ENCODE assay signal across 7 mouse cellular contexts in genomic region chr15:78772368-78772763, GRCm38 (mm10). TPM values are rescaled to one million over a fixed set of nuclear protein-coding genes. Genes with fewer than 3 reads are reported as not detected.
A peak's percentile ranks its signal among the peaks of the same experiment; 100 is the strongest.
DNase-seq lines count a peak whose midpoint lies in the region; ATAC-seq and TF ChIP-seq lines count a peak whose summit lies in the region.

No protein-coding gene starts in this region.

- peaks cover 5% of the 10 kb centered on the region; the same call in 1 of the 2 replicates for H3K36me3 ChIP-seq in forebrain, embryonic 11.5 days (ENCODE audit: control insufficient read depth, insufficient read depth, low read length)
- peaks cover 18% of the 10 kb centered on the region; the same call in 1 of the 2 replicates for H3K36me3 ChIP-seq in intestine, postnatal 0 days (ENCODE audit: control insufficient read depth, insufficient read depth)
- H3K36me3 ChIP-seq in lung, embryonic 15.5 days: peaks cover 8% of the 10 kb centered on the region; the same call in 1 of the 2 replicates
- peaks cover 14% of the 10 kb centered on the region for H3K36me3 ChIP-seq in small intestine, adult 2 months (ENCODE audit: control insufficient read depth, insufficient read depth, low read length)

- no peak for ATAC-seq in forebrain, embryonic 11.5 days (replicated peaks; ENCODE audit: low FRiP score)
- no peak for ATAC-seq in intestine, postnatal 0 days
- 0 out of 2 replicates have a peak, but pooled peaks have one; percentile 42 for ATAC-seq in lung, embryonic 15.5 days (ENCODE audit: borderline replicate concordance, extremely low read depth, low FRiP score, low TSS enrichment)

- H3K4me3 ChIP-seq in forebrain, embryonic 11.5 days (ENCODE audit: low read depth, low read length): peak overlapping the region; percentile 36
- H3K4me3 ChIP-seq in intestine, postnatal 0 days (ENCODE audit: low read depth, low read length): no peak overlapping the region
- peak overlapping the region; percentile 40 for H3K4me3 ChIP-seq in lung, embryonic 15.5 days
- H3K4me3 ChIP-seq in small intestine, adult 2 months (ENCODE audit: low read depth, low read length): peak overlapping the region; percentile 58

- peaks cover 5% of the 10 kb centered on the region; the same call in 1 of the 2 replicates for H3K9me3 ChIP-seq in forebrain, embryonic 11.5 days (ENCODE audit: control insufficient read depth, low read length)
- H3K9me3 ChIP-seq in intestine, postnatal 0 days (ENCODE audit: control insufficient read depth): no peaks in the 10 kb centered on the region
- no peaks in the 10 kb centered on the region for H3K9me3 ChIP-seq in lung, embryonic 15.5 days

- WGBS in forebrain, embryonic 11.5 days: 51% methylated on average over 4 of the region's 4 CpGs
- 55% methylated on average over 4 of the region's 4 CpGs for WGBS in intestine, postnatal 0 days
- WGBS in lung, embryonic 15.5 days: 36% methylated on average over 4 of the region's 4 CpGs
- 56% methylated on average over 4 of the region's 4 CpGs for WGBS in small intestine, adult 2 months

- no peaks in the 10 kb centered on the region for H3K27me3 ChIP-seq in forebrain, embryonic 11.5 days (ENCODE audit: control insufficient read depth, insufficient read depth, low read length)
- no peaks in the 10 kb centered on the region for H3K27me3 ChIP-seq in intestine, postnatal 0 days (replicated peaks; ENCODE audit: control insufficient read depth, insufficient read depth, low read length)
- no peaks in the 10 kb centered on the region for H3K27me3 ChIP-seq in lung, embryonic 15.5 days
- H3K27me3 ChIP-seq in small intestine, adult 2 months (ENCODE audit: control insufficient read depth, insufficient read depth, low read length): no peaks in the 10 kb centered on the region

- TF ChIP-seq CTCF in intestine, postnatal 0 days (IDR thresholded peaks at IDR 0.05; ENCODE audit: low read depth): no peak
- TF ChIP-seq CTCF in small intestine, adult 2 months (IDR thresholded peaks at IDR 0.05; ENCODE audit: extremely low read depth, insufficient read length, insufficient replicate concordance, low read depth, low read length): no peak

- peak overlapping the region; percentile 80 for H3K4me2 ChIP-seq in forebrain, embryonic 11.5 days (ENCODE audit: low read depth, low read length, severe bottlenecking)
- peak overlapping the region; percentile 48 for H3K4me2 ChIP-seq in intestine, postnatal 0 days (replicated peaks; ENCODE audit: low read depth)
- peak overlapping the region; percentile 48 for H3K4me2 ChIP-seq in lung, embryonic 15.5 days

- peak; percentile 71 for DNase-seq in T-cell, adult 2 months (ENCODE audit: low spot score)
- DNase-seq in forebrain, embryonic 11.5 days (ENCODE audit: low spot score): no peak
- no peak for DNase-seq in right cerebral cortex, adult 2 months (ENCODE audit: low spot score in 2 of 2)
- DNase-seq in adrenal gland, postnatal 10 days: no peak

- peaks cover 31% of the 10 kb centered on the region for H3K4me1 ChIP-seq in forebrain, embryonic 11.5 days (replicated peaks; ENCODE audit: control insufficient read depth, insufficient read depth, low read length)
- H3K4me1 ChIP-seq in intestine, postnatal 0 days (replicated peaks; ENCODE audit: control insufficient read depth, insufficient read depth, low read length): 0 out of 2 replicates have a peak, but pooled peaks cover 4% of the 10 kb centered on the region
- H3K4me1 ChIP-seq in lung, embryonic 15.5 days: peaks cover 17% of the 10 kb centered on the region
- peaks cover 3% of the 10 kb centered on the region; the same call in 1 of the 2 replicates for H3K4me1 ChIP-seq in small intestine, adult 2 months (ENCODE audit: control insufficient read depth, insufficient read depth, insufficient read length, low read length)

- TF ChIP-seq POLR2A in small intestine, adult 2 months (IDR thresholded peaks at IDR 0.05; ENCODE audit: low read depth, low read length): no peak; the same call in 1 of the 2 replicates

- peak overlapping the region; percentile 74 for H3K9ac ChIP-seq in forebrain, embryonic 11.5 days (ENCODE audit: low read length)
- 0 out of 2 replicates have a peak overlapping the region, but pooled peaks have one; percentile 1 for H3K9ac ChIP-seq in intestine, postnatal 0 days (ENCODE audit: low read depth, low read length)
- peak overlapping the region; percentile 16; the same call in 1 of the 2 replicates for H3K9ac ChIP-seq in lung, embryonic 15.5 days

- H3K27ac ChIP-seq in forebrain, embryonic 11.5 days (ENCODE audit: low read depth, low read length): peak overlapping the region; percentile 96
- no peak overlapping the region; the same call in 1 of the 2 replicates for H3K27ac ChIP-seq in intestine, postnatal 0 days (ENCODE audit: low read depth, low read length)
- peak overlapping the region; percentile 46 for H3K27ac ChIP-seq in lung, embryonic 15.5 days
- H3K27ac ChIP-seq in small intestine, adult 2 months (ENCODE audit: insufficient read depth, low read depth, low read length): peak overlapping the region; percentile 84

RNA-seq across cellular contexts. Expression of gene Mfng, which starts 0.9 kb away (rescaled TPM):
- polyA plus RNA-seq in forebrain, embryonic 11.5 days (2014; fragmentation: Nextera tagmentation; extraction: Ambion mirVana): 108 and 113 TPM in 2 replicates
- polyA plus RNA-seq in intestine, postnatal 0 days (2015; fragmentation: Nextera tagmentation; extraction: Ambion mirVana): 7.2 and 7.6 TPM in 2 replicates
- 42.1 and 45.0 TPM in 2 replicates for polyA plus RNA-seq in lung, embryonic 15.5 days (2015; fragmentation: Nextera tagmentation; extraction: Ambion mirVana)
- 4.7 and 7.9 TPM in 2 replicates for polyA plus RNA-seq in small intestine, adult 2 months (2012; rRNA removed)
- total RNA-seq in adrenal gland, postnatal 10 days (2021): 10 to 100 TPM; 15.5 to 17.7 TPM

RNA-seq across cellular contexts. Expression of gene Card10, which starts 30.5 kb away (rescaled TPM):
- polyA plus RNA-seq in forebrain, embryonic 11.5 days (2014; fragmentation: Nextera tagmentation; extraction: Ambion mirVana): 2.3 and 2.7 TPM in 2 replicates
- 3.2 and 3.9 TPM in 2 replicates for polyA plus RNA-seq in intestine, postnatal 0 days (2015; fragmentation: Nextera tagmentation; extraction: Ambion mirVana)
- 7.1 and 7.6 TPM in 2 replicates for polyA plus RNA-seq in lung, embryonic 15.5 days (2015; fragmentation: Nextera tagmentation; extraction: Ambion mirVana)
- 15.8 and 28.3 TPM in 2 replicates for polyA plus RNA-seq in small intestine, adult 2 months (2012; rRNA removed)
- 10 to 100 TPM; 12.0 to 12.4 TPM for total RNA-seq in adrenal gland, postnatal 10 days (2021)

RNA-seq across cellular contexts. Expression of gene Elfn2, which starts 53.8 kb away (rescaled TPM):
- polyA plus RNA-seq in forebrain, embryonic 11.5 days (2014; fragmentation: Nextera tagmentation; extraction: Ambion mirVana): 0.08 and 0.20 TPM in 2 replicates
- polyA plus RNA-seq in intestine, postnatal 0 days (2015; fragmentation: Nextera tagmentation; extraction: Ambion mirVana): 0.10 and 0.17 TPM in 2 replicates
- polyA plus RNA-seq in lung, embryonic 15.5 days (2015; fragmentation: Nextera tagmentation; extraction: Ambion mirVana): 0.06 and 0.08 TPM in 2 replicates
- 0.14 and 0.35 TPM in 2 replicates for polyA plus RNA-seq in small intestine, adult 2 months (2012; rRNA removed)
- 1 to 10 TPM; 2.5 to 2.9 TPM for total RNA-seq in adrenal gland, postnatal 10 days (2021)

Comparison
In these comparisons a context has a peak if more than half of its experiments do, and no peak if none do; other contexts are left out.
1. H3K9ac ChIP-seq: peak in every context shown above with its lines; median percentile 74 in forebrain, embryonic 11.5 days; 16 in lung, embryonic 15.5 days; 1 in intestine, postnatal 0 days.